Mouse (Mus musculus): ENCODE measurements around the gene 4921524J17Rik.

- TF ChIP-seq CTCF (IDR thresholded peaks at IDR 0.05) (no peak), POLR2A (IDR thresholded peaks at IDR 0.05; ENCODE audit: insufficient read depth, low read depth, low read length) (no peak)
These were observed 47.1 kb upstream of the 4921524J17Rik start for GRCm38 (mm10) chr8:85479710-85480109.
